Mouse (Mus musculus) liver, embryonic 14.5 days (tissue): ENCODE results near the gene Srsf7. TPM values are rescaled to one million over a fixed set of nuclear protein-coding genes. Genes with fewer than 3 reads are reported as not detected.
"Not testable (repeated sequence)": the region's sequence is repeated elsewhere in the genome, so short reads cannot be mapped to it uniquely, and the experiment has no call there.

Experiments used
- ATAC-seq: fragments of 200-750 bp; cut with Nextera tagmentation; 2 replicates; pipeline ENCODE4 v1.8.0; 2017; ENCODE audit warnings: moderate number of reproducible peaks, mild to moderate bottlenecking, moderate library complexity; ENCODE audit not compliant: insufficient read depth
- DNase-seq, 3 experiments: peaks; one replicate each; pipeline ENCODE4 v3.0.0-alpha.2; 2012 to 2013; ENCODE audit warnings: low read depth in 3 of 3, low spot score in 3 of 3
- H3K27ac ChIP-seq: fragments of 300-500 bp; sonication (generic); 2 replicates; pipeline ENCODE4 v1.5.1; 2014; ENCODE audit warnings: moderate library complexity, mild to moderate bottlenecking, control low read depth, inconsistent platforms
- H3K27me3 ChIP-seq: fragments of 300-500 bp; sonication (generic); 2 replicates; pipeline ENCODE4 v1.6.1; 2014; ENCODE audit warnings: mild to moderate bottlenecking, low read length, moderate library complexity; ENCODE audit not compliant: control insufficient read depth, insufficient read depth
- H3K36me3 ChIP-seq: fragments of 300-500 bp; sonication (generic); replicated peaks from 2 replicates; pipeline ENCODE4 v1.6.1; 2014; ENCODE audit warnings: low read depth; ENCODE audit not compliant: control insufficient read depth, insufficient read depth
- H3K4me1 ChIP-seq, 2 experiments: fragments of 200-500 bp in 1 of 2; fragments of 300-500 bp in 1 of 2; sonication (generic) in 1 of 2; replicated peaks; 2 replicates each; pipeline ENCODE4 v1.6.1; 2012 to 2014; ENCODE audit warnings: antibody characterized with exemption in 1 of 2, inconsistent platforms in 1 of 2, low read length in 1 of 2; ENCODE audit not compliant: control insufficient read depth in 2 of 2, insufficient read depth in 2 of 2
- H3K4me2 ChIP-seq: fragments of 300-500 bp; sonication (generic); 2 replicates; pipeline ENCODE4 v1.6.1; 2014; ENCODE audit warnings: low read depth, mild to moderate bottlenecking, control low read depth, moderate library complexity
- H3K4me3 ChIP-seq, 2 experiments: fragments of 200-500 bp in 1 of 2; fragments of 300-500 bp in 1 of 2; sonication (generic) in 1 of 2; 2 replicates each; pipeline ENCODE4 v1.5.1; 2012 to 2014; ENCODE audit warnings: low read depth in 2 of 2, low read length in 2 of 2, mild to moderate bottlenecking in 2 of 2, control low read depth in 1 of 2, inconsistent platforms in 1 of 2, moderate library complexity in 1 of 2; ENCODE audit not compliant: insufficient read depth in 1 of 2
- H3K9ac ChIP-seq: fragments of 300-500 bp; sonication (generic); replicated peaks from 2 replicates; pipeline ENCODE4 v1.6.1; 2014; ENCODE audit warnings: mild to moderate bottlenecking, control low read depth, moderate library complexity
- H3K9me3 ChIP-seq: fragments of 300-500 bp; sonication (generic); 2 replicates; pipeline ENCODE4 v1.6.1; 2016; ENCODE audit warnings: low read length, mixed read lengths; ENCODE audit not compliant: control insufficient read depth
- CTCF ChIP-seq: IDR thresholded peaks from 2 replicates; pipeline ENCODE4 v1.5.1; 2016; ENCODE audit warnings: antibody characterized with exemption, low read depth, control low read depth
- EP300 ChIP-seq: IDR thresholded peaks from 2 replicates; pipeline ENCODE4 v1.6.1; 2016; ENCODE audit warnings: antibody characterized with exemption, low read depth
- WGBS: fragments of 180-500 bp; shearing (Covaris S2); extraction: QIAGEN DNeasy Blood & Tissue Kit; methylation state at CpG from one replicate; pipeline ENCODE4 v1.1.7; 2014; ENCODE audit not compliant: insufficient replicate concordance; 5-methylcytosine and 5-hydroxymethylcytosine counted together
- polyA plus RNA-seq, 2 experiments: library from polyadenylated mRNA; depleted of rRNA in 1 of 2; stranded (reverse) in 1 of 2; unstranded in 1 of 2; fragments of >200 nt; fragmentation: Nextera tagmentation in 1 of 2; extraction: Ambion mirVana in 1 of 2; gene quantifications; 2 replicates each; pipeline versions ENCODE4 v1.2.1 to v1.2.3; 2012 to 2014

Gene Srsf7
- polyA plus RNA-seq, 2 experiments = 146 to 264 TPM

GRCm38 (mm10) chr17:80180468-80180867, 26.6 kb downstream of the Srsf7 start:
- no peak overlapping the region for H3K4me2 ChIP-seq
- H3K27me3 ChIP-seq = no peaks in the 10 kb centered on the region
- H3K36me3 ChIP-seq = no peaks in the 10 kb centered on the region
- no peaks in the 10 kb centered on the region for H3K4me1 ChIP-seq
- ATAC-seq = no peak
- no peak overlapping the region for H3K27ac ChIP-seq
- TF ChIP-seq EP300 (no peak), CTCF (no peak)
- DNase-seq = no peak
- H3K4me3 ChIP-seq = no peak overlapping the region
- H3K9ac ChIP-seq = no peak overlapping the region
- no peaks in the 10 kb centered on the region for H3K9me3 ChIP-seq

GRCm38 (mm10) chr17:80179959-80180358, 27.1 kb downstream of the Srsf7 start:
- under 1% methylated on average over 6 of the region's 6 CpGs for WGBS
- no peaks in the 10 kb centered on the region for H3K36me3 ChIP-seq
- H3K4me1 ChIP-seq = no peaks in the 10 kb centered on the region; a peak in 1 of 4 replicates
- H3K9ac ChIP-seq = no peak overlapping the region
- ATAC-seq (peak; percentile 77), DNase-seq (peak; percentile 41 to 50 (median 47))
- no peak overlapping the region for H3K27ac ChIP-seq
- no peak overlapping the region for H3K4me2 ChIP-seq
- TF ChIP-seq EP300 (no peak), CTCF (peak; percentile 93)
- no peak overlapping the region for H3K4me3 ChIP-seq
- H3K27me3 ChIP-seq = no peaks in the 10 kb centered on the region
- no peaks in the 10 kb centered on the region for H3K9me3 ChIP-seq

- DNase-seq, H3K4me1 ChIP-seq, H3K36me3 ChIP-seq, H3K4me3 ChIP-seq, H3K27me3 ChIP-seq, ATAC-seq, H3K27ac ChIP-seq, H3K4me2 ChIP-seq, H3K9ac ChIP-seq, H3K9me3 ChIP-seq: not testable (repeated sequence)
- WGBS = 83% methylated on average over 3 of the region's 3 CpGs
Measured at GRCm38 (mm10) chr17:80178846-80179245, 28.3 kb downstream of the Srsf7 start.

- no peak overlapping the region for H3K4me2 ChIP-seq
- no peak overlapping the region for H3K27ac ChIP-seq
- no peaks in the 10 kb centered on the region for H3K36me3 ChIP-seq
- H3K4me1 ChIP-seq = no peaks in the 10 kb centered on the region; a peak in 1 of 4 replicates
- WGBS = 62% methylated on average over 3 of the region's 3 CpGs
- H3K4me3 ChIP-seq = no peak overlapping the region
- ATAC-seq = no peak
- no peak for DNase-seq
- no peak for TF ChIP-seq EP300
- no peak for TF ChIP-seq CTCF
- no peak overlapping the region for H3K9ac ChIP-seq
- H3K27me3 ChIP-seq = no peaks in the 10 kb centered on the region
- no peaks in the 10 kb centered on the region for H3K9me3 ChIP-seq
Measured at GRCm38 (mm10) chr17:80175966-80176365, 31.1 kb downstream of the Srsf7 start.

- no peaks in the 10 kb centered on the region for H3K36me3 ChIP-seq
- 44% methylated on average over 4 of the region's 4 CpGs for WGBS
- H3K9me3 ChIP-seq = no peaks in the 10 kb centered on the region
- no peaks in the 10 kb centered on the region for H3K27me3 ChIP-seq
- no peak overlapping the region for H3K9ac ChIP-seq
- no peaks in the 10 kb centered on the region; a peak in 1 of 4 replicates for H3K4me1 ChIP-seq
- ATAC-seq (no peak), DNase-seq (no peak)
- no peak overlapping the region for H3K4me3 ChIP-seq
- H3K27ac ChIP-seq = no peak overlapping the region
- no peak overlapping the region for H3K4me2 ChIP-seq
- TF ChIP-seq EP300 (no peak), CTCF (no peak)
Measured at GRCm38 (mm10) chr17:80175386-80175739, 31.7 kb downstream of the Srsf7 start.
